Mouse (Mus musculus): Measurements from ENCODE around the gene Rere.

GRCm38 (mm10) chr4:150651390-150652277 is 370.2 kb downstream of the Rere start, which contains the start of gene Slc45a1:
- TF ChIP-seq HCFC1 (IDR thresholded peaks at IDR 0.05; ENCODE audit: borderline replicate concordance, insufficient read depth, low read length) (no peak), ZNF384 (IDR thresholded peaks at IDR 0.05; ENCODE audit: low read depth, low read length) (no peak), CHD2 (IDR thresholded peaks at IDR 0.05; ENCODE audit: low read depth, low read length) (no peak)
